Mouse (Mus musculus) erythroblast, embryonic 14.5 days (primary cell): ENCODE results near the gene Wbp1.

Experiments
- GATA1 ChIP-seq: IDR thresholded peaks from 2 replicates; pipeline ENCODE4 v1.6.1; 2012; ENCODE audit warnings: low read length, inconsistent platforms, mixed read lengths
- TAL1 ChIP-seq: IDR thresholded peaks from 3 replicates; pipeline ENCODE4 v1.6.1; 2012; ENCODE audit warnings: low read length, inconsistent platforms, mixed read lengths

DNA sequence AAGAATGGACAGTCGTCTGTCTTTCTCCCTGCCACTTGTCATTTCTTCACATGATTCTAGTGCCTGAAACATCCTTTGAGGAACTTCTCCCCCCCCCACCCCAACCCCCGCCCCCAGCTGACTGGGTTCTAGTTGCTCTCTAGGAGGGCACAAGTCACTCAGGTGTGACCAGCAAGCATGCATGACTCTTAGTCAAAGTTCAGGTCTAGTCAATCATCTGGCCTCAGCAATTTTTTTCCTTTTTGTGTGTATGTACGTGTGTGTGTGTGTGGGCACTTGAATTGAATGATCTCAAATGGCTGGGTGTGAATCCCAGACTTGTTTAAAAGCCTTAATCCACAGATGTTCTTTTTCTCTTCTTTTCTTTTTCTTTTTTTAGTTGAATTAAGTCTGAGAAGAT lies 12.9 kb upstream of the Wbp1 start:
- no peak for TF ChIP-seq GATA1
- no peak for TF ChIP-seq TAL1
